Mouse (Mus musculus): ENCODE measurements at regions not wholly inside any gene's neighbourhood (a gene's known extent, or its start where the extent isn't known, plus 50 kb on each side); places are given as distances from the start of the nearest gene placed in this dataset.

- TF ChIP-seq CTCF (conservative IDR thresholded peaks at IDR 0.05; ENCODE audit: low read length) (no peak), POU5F1 (IDR thresholded peaks at IDR 0.05; ENCODE audit: borderline replicate concordance, low read length) (no peak), NANOG (IDR thresholded peaks at IDR 0.05; ENCODE audit: borderline replicate concordance, low read length) (no peak)
Observed at GRCm38 (mm10) chr13:52120795-52121194, 274.3 kb downstream of the Gadd45g start.

Measured in E14TG2a.4 (cell line).